Mouse (Mus musculus) gonadal fat pad, adult 2 months (tissue): ENCODE data around the gene Prr5. TPM values are rescaled to one million over a fixed set of nuclear protein-coding genes. Genes with fewer than 3 reads are reported as not detected.

Source experiments
- polyA plus RNA-seq: library from polyadenylated mRNA; depleted of rRNA; stranded (reverse); fragments of >200 nt; gene quantifications from 2 replicates; pipeline ENCODE4 v1.2.3, GENCODE M21; 2012; rRNA removed

Prr5 gene
- polyA plus RNA-seq, 1 experiment: 102 TPM

Other genes starting within 250 kb of the Prr5 start
- gene Shisal1, start 222.5 kb upstream of the Prr5 start, polyA plus RNA-seq: 1.00 and 1.6 TPM in 2 replicates
- gene Rtl6, start 111.8 kb upstream of the Prr5 start, polyA plus RNA-seq: 8.1 and 9.4 TPM in 2 replicates
- 26.7 and 37.2 TPM in 2 replicates for gene Arhgap8, start 50.4 kb downstream of the Prr5 start, polyA plus RNA-seq
- gene Phf21b, start 186.4 kb downstream of the Prr5 start, polyA plus RNA-seq: 1.5 and 2.8 TPM in 2 replicates